Mouse (Mus musculus) spleen, adult 2 months (tissue): ENCODE data around the gene Nppc.

Experiments used
- CTCF ChIP-seq: fragments of 200-500 bp; IDR thresholded peaks from 2 replicates; pipeline ENCODE4 v1.5.1; 2011; ENCODE audit warnings: mild to moderate bottlenecking, inconsistent platforms; ENCODE audit not compliant: insufficient read depth, insufficient read length, insufficient replicate concordance; ENCODE audit errors: extremely low read depth
- POLR2A ChIP-seq: fragments of 200-500 bp; IDR thresholded peaks from 2 replicates; pipeline ENCODE4 v1.6.1; 2011; ENCODE audit warnings: low read depth, low read length, inconsistent platforms

- TF ChIP-seq POLR2A (no peak), CTCF (no peak)
These were observed 20.7 kb upstream of the Nppc start for GRCm38 (mm10) chr1:86691027-86691426.
